Mouse (Mus musculus) lung, embryonic 14.5 days (tissue): ENCODE measurements around the gene Rcn3. TPM values are rescaled to one million over a fixed set of nuclear protein-coding genes. Genes with fewer than 3 reads are reported as not detected.
"Not testable (repeated sequence)": the region's sequence is repeated elsewhere in the genome, so short reads cannot be mapped to it uniquely, and the experiment has no call there.

Experiments used
- ATAC-seq: fragments of 200-750 bp; cut with Nextera tagmentation; 2 replicates; pipeline ENCODE4 v1.8.0; 2017; ENCODE audit warnings: mild to moderate bottlenecking, moderate TSS enrichment, moderate library complexity; ENCODE audit not compliant: insufficient read depth
- DNase-seq: peaks from one replicate; pipeline ENCODE4 v3.0.0-alpha.2; 2015
- H3K27ac ChIP-seq: fragments of 300-500 bp; sonication (generic); 2 replicates; pipeline ENCODE4 v1.5.1; 2014; ENCODE audit warnings: low read depth, mild to moderate bottlenecking, moderate library complexity
- H3K27me3 ChIP-seq: fragments of 300-500 bp; sonication (generic); 2 replicates; pipeline ENCODE4 v1.6.1; 2014; ENCODE audit warnings: low read length, control low read depth; ENCODE audit not compliant: insufficient read depth
- H3K36me3 ChIP-seq: fragments of 300-500 bp; sonication (generic); 2 replicates; pipeline ENCODE4 v1.6.1; 2014; ENCODE audit warnings: control low read depth; ENCODE audit not compliant: insufficient read depth
- H3K4me1 ChIP-seq: fragments of 300-500 bp; sonication (generic); 2 replicates; pipeline ENCODE4 v1.6.1; 2014; ENCODE audit warnings: antibody characterized with exemption, control low read depth; ENCODE audit not compliant: insufficient read depth
- H3K4me2 ChIP-seq: fragments of 300-500 bp; sonication (generic); 2 replicates; pipeline ENCODE4 v1.6.1; 2014; ENCODE audit warnings: mild to moderate bottlenecking
- H3K4me3 ChIP-seq: fragments of 300-500 bp; sonication (generic); 2 replicates; pipeline ENCODE4 v1.5.1; 2014; ENCODE audit warnings: low read depth, low read length
- H3K9ac ChIP-seq: fragments of 300-500 bp; sonication (generic); 2 replicates; pipeline ENCODE4 v1.6.1; 2014
- H3K9me3 ChIP-seq: fragments of 300-500 bp; sonication (generic); 2 replicates; pipeline ENCODE4 v1.6.1; 2016; ENCODE audit warnings: low read depth, low read length, control low read depth
- CTCF ChIP-seq: IDR thresholded peaks from 2 replicates; pipeline ENCODE4 v1.5.1; 2016; ENCODE audit warnings: antibody characterized with exemption, low read depth
- WGBS: fragments of 180-500 bp; shearing (Covaris S2); extraction: QIAGEN DNeasy Blood & Tissue Kit; methylation state at CpG from one replicate; pipeline ENCODE4 v1.1.7; 2014; 5-methylcytosine and 5-hydroxymethylcytosine counted together
- polyA plus RNA-seq: library from polyadenylated mRNA; unstranded; fragments of >200 nt; fragmentation: Nextera tagmentation; extraction: Ambion mirVana; gene quantifications from 2 replicates; pipeline ENCODE4 v1.2.1, GENCODE M21; 2014

Gene Rcn3
- polyA plus RNA-seq, 1 experiment from 2014 or later, result 360 TPM

- no peaks in the 10 kb centered on the region for H3K9me3 ChIP-seq
- no peak overlapping the region for H3K9ac ChIP-seq
- H3K4me1 ChIP-seq, result no peaks in the 10 kb centered on the region
- 84% methylated on average over 8 of the region's 8 CpGs for WGBS
- H3K36me3 ChIP-seq, result peaks cover 5% of the 10 kb centered on the region; the same call in 1 of the 2 replicates
- TF ChIP-seq CTCF, result peak; percentile 37
- no peaks in the 10 kb centered on the region for H3K27me3 ChIP-seq
- ATAC-seq (no peak), DNase-seq (no peak)
- H3K27ac ChIP-seq, result no peak overlapping the region
- no peak overlapping the region for H3K4me3 ChIP-seq
- H3K4me2 ChIP-seq, result no peak overlapping the region
Measured at GRCm38 (mm10) chr7:45098541-45099240, 6.7 kb upstream of the Rcn3 start.

GRCm38 (mm10) chr7:45097479-45097878 is 5.5 kb upstream of the Rcn3 start:
- Histone ChIP-seq H3K4me1 (peaks cover 4% of the 10 kb centered on the region; the same call in 1 of the 2 replicates), H3K27me3 (no peaks in the 10 kb centered on the region), H3K27ac (no peak overlapping the region), H3K36me3 (peaks cover 5% of the 10 kb centered on the region; the same call in 1 of the 2 replicates), H3K4me2 (no peak overlapping the region), H3K9me3 (no peaks in the 10 kb centered on the region), H3K4me3 (no peak overlapping the region), H3K9ac (no peak overlapping the region)
- TF ChIP-seq CTCF, result no peak
- WGBS, result 54% methylated on average over 6 of the region's 6 CpGs
- DNase-seq (no peak), ATAC-seq (no peak)

GRCm38 (mm10) chr7:45095965-45096364 is 3.9 kb upstream of the Rcn3 start:
- 93% methylated on average over 14 of the region's 14 CpGs for WGBS
- DNase-seq, H3K27me3 ChIP-seq, H3K27ac ChIP-seq, H3K4me3 ChIP-seq, H3K4me1 ChIP-seq, H3K36me3 ChIP-seq, H3K9me3 ChIP-seq, H3K4me2 ChIP-seq, H3K9ac ChIP-seq, ATAC-seq: not testable (repeated sequence)

GRCm38 (mm10) chr7:45095367-45095766 is 3.3 kb upstream of the Rcn3 start:
- H3K27me3 ChIP-seq, result no peaks in the 10 kb centered on the region
- H3K4me3 ChIP-seq, result no peak overlapping the region
- ATAC-seq (no peak), DNase-seq (no peak)
- no peak overlapping the region for H3K27ac ChIP-seq
- no peak overlapping the region for H3K4me2 ChIP-seq
- no peak overlapping the region for H3K9ac ChIP-seq
- H3K4me1 ChIP-seq, result peaks cover 7% of the 10 kb centered on the region; the same call in 1 of the 2 replicates
- WGBS, result 81% methylated on average over 6 of the region's 6 CpGs
- H3K36me3 ChIP-seq, result peaks cover 5% of the 10 kb centered on the region; the same call in 1 of the 2 replicates
- TF ChIP-seq CTCF, result no peak
- H3K9me3 ChIP-seq, result no peaks in the 10 kb centered on the region

DNA sequence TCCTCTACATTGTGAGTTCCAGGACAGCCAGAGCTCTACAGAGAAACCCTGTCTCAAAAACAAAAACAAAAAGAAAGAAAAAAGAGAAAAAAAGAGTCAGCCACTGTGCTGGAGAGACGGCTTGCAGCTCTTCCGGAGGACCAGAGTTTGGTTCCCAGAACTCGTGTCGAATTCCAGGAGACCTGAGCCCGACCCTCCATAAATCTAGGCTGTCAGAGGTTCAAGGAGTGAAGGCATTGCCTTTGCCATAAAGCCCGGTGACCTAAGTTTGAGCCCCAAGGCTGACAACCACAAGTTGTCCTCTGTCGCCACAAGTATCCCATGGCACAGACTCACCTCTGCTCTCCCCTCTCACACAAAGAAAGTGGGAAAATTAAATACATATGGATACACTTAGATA is 2.1 kb upstream of the Rcn3 start:
- no peak for TF ChIP-seq CTCF
- ATAC-seq, result no peak

DNA sequence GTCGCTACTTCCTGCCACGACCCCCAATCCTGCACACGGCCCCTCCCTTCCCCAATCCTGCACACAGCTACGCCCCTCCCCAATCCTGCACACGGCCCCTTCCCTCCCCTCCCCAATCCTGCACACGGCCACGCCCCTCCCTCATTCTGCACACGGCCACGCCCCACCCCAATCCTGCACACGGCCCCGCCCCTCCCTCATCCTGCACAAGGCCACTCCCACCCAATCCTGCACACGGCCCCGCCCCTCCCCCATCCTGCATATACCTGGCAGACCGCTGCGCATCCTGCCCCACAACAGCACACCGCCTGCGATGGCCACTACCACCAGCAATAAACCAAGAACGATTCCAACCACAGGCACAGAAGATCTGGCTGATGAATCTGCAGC is 1.5 kb upstream of the Rcn3 start:
- H3K4me1 ChIP-seq, result peaks cover 10% of the 10 kb centered on the region; the same call in 1 of the 2 replicates
- WGBS, result 37% methylated on average over 18 of the region's 18 CpGs
- H3K27me3 ChIP-seq, result no peaks in the 10 kb centered on the region
- H3K27ac ChIP-seq, result peak overlapping the region; percentile 91; the same call in 1 of the 2 replicates
- no peak overlapping the region for H3K4me2 ChIP-seq
- ATAC-seq, result no peak
- peaks cover 10% of the 10 kb centered on the region for H3K36me3 ChIP-seq
- no peak for DNase-seq
- no peak for TF ChIP-seq CTCF
- no peak overlapping the region for H3K9ac ChIP-seq
- no peaks in the 10 kb centered on the region for H3K9me3 ChIP-seq
- H3K4me3 ChIP-seq, result no peak overlapping the region

More for the DNA sequence above, 2.1 kb upstream of the Rcn3 start:
- Histone ChIP-seq H3K4me3 (no peak overlapping the region), H3K36me3 (peaks cover 5% of the 10 kb centered on the region; the same call in 1 of the 2 replicates), H3K9ac (no peak overlapping the region), H3K27me3 (no peaks in the 10 kb centered on the region), H3K4me1 (peaks cover 10% of the 10 kb centered on the region; the same call in 1 of the 2 replicates), H3K27ac (0 out of 2 replicates have a peak overlapping the region, but pooled peaks have one; percentile 3), H3K9me3 (no peaks in the 10 kb centered on the region), H3K4me2 (no peak overlapping the region)
- 28% methylated on average over 7 of the region's 7 CpGs for WGBS
- no peak for DNase-seq

GRCm38 (mm10) chr7:45092828-45093515 is 951 bp upstream of the Rcn3 start:
- Histone ChIP-seq H3K9me3 (no peaks in the 10 kb centered on the region), H3K4me1 (peaks cover 10% of the 10 kb centered on the region; the same call in 1 of the 2 replicates), H3K27me3 (no peaks in the 10 kb centered on the region), H3K4me3 (no peak overlapping the region), H3K4me2 (peak overlapping the region; percentile 18; the same call in 1 of the 2 replicates), H3K27ac (peak overlapping the region; percentile 91), H3K36me3 (peaks cover 15% of the 10 kb centered on the region), H3K9ac (no peak overlapping the region)
- TF ChIP-seq CTCF, result no peak
- 48% methylated on average over 12 of the region's 12 CpGs for WGBS
- DNase-seq (peak; percentile 54), ATAC-seq (no peak)
